Mouse (Mus musculus): Measurements from ENCODE around the gene Pbx2. TPM values are rescaled to one million over a fixed set of nuclear protein-coding genes. Genes with fewer than 3 reads are reported as not detected.
"Not testable (repeated sequence)": the region's sequence is repeated elsewhere in the genome, so short reads cannot be mapped to it uniquely, and the experiment has no call there.

The Pbx2 gene
- polyA plus RNA-seq (2011; ENCODE audit: insufficient read depth, insufficient read length, low read depth, missing spikeins), result 66.1 and 73.0 TPM in 2 replicates

- Histone ChIP-seq H3K27ac (ENCODE audit: insufficient read depth, low read length) (peak within 1 kb of the TSS; percentile 75), H3K36me3 (ENCODE audit: control insufficient read depth, insufficient read depth, low read length, poor library complexity, severe bottlenecking) (0 out of 2 replicates have a peak, but pooled peaks cover 6% of the 10 kb centered on the region), H3K9ac (ENCODE audit: low read depth, poor library complexity, severe bottlenecking) (peak within 1 kb of the TSS; percentile 98), H3K9me3 (replicated peaks; ENCODE audit: control insufficient read depth, insufficient read depth, low read length, poor library complexity, severe bottlenecking) (no peaks in the 10 kb centered on the region), H3K4me3 (ENCODE audit: low read depth, low read length) (peak within 1 kb of the TSS; percentile 73), H3K4me1 (ENCODE audit: control insufficient read depth, insufficient read depth, low read length) (peaks cover 11% of the 10 kb centered on the region), H3K27me3 (ENCODE audit: control insufficient read depth, insufficient read depth, low read length, poor library complexity, severe bottlenecking) (no peaks in the 10 kb centered on the region)
- TF ChIP-seq EP300 (IDR thresholded peaks at IDR 0.05; ENCODE audit: insufficient read depth, low read depth, low read length) (no peak), CTCF (IDR thresholded peaks at IDR 0.05; ENCODE audit: low read depth, low read length) (no peak), POLR2A (IDR thresholded peaks at IDR 0.05; ENCODE audit: insufficient read depth, low read length) (no peak)
These were observed at the start of gene Pbx2 for GRCm38 (mm10) chr17:34591029-34591993. Gene Pbx2 (plus strand): TSS chr17:34591266.

GRCm38 (mm10) chr17:34543567-34543966 lies 47.5 kb upstream of the Pbx2 start:
- not testable (repeated sequence) for H3K36me3 ChIP-seq (ENCODE audit: control insufficient read depth, insufficient read depth, low read length, poor library complexity, severe bottlenecking); H3K9ac ChIP-seq (ENCODE audit: low read depth, poor library complexity, severe bottlenecking); H3K9me3 ChIP-seq (replicated peaks; ENCODE audit: control insufficient read depth, insufficient read depth, low read length, poor library complexity, severe bottlenecking); H3K4me1 ChIP-seq (ENCODE audit: control insufficient read depth, insufficient read depth, low read length); H3K27ac ChIP-seq (ENCODE audit: insufficient read depth, low read length); H3K27me3 ChIP-seq (ENCODE audit: control insufficient read depth, insufficient read depth, low read length, poor library complexity, severe bottlenecking)
- H3K4me3 ChIP-seq (ENCODE audit: low read depth, low read length), result peak overlapping the region; percentile 33; the same call in 1 of the 2 replicates

- Histone ChIP-seq H3K9ac (ENCODE audit: low read depth, poor library complexity, severe bottlenecking) (no peak overlapping the region), H3K27ac (ENCODE audit: insufficient read depth, low read length) (no peak overlapping the region), H3K36me3 (ENCODE audit: control insufficient read depth, insufficient read depth, low read length, poor library complexity, severe bottlenecking) (no peaks in the 10 kb centered on the region), H3K4me1 (ENCODE audit: control insufficient read depth, insufficient read depth, low read length) (no peaks in the 10 kb centered on the region), H3K9me3 (replicated peaks; ENCODE audit: control insufficient read depth, insufficient read depth, low read length, poor library complexity, severe bottlenecking) (0 out of 2 replicates have a peak, but pooled peaks cover 2% of the 10 kb centered on the region), H3K27me3 (ENCODE audit: control insufficient read depth, insufficient read depth, low read length, poor library complexity, severe bottlenecking) (no peaks in the 10 kb centered on the region), H3K4me3 (ENCODE audit: low read depth, low read length) (no peak overlapping the region)
- TF ChIP-seq EP300 (IDR thresholded peaks at IDR 0.05; ENCODE audit: insufficient read depth, low read depth, low read length), result no peak
These were observed 44.3 kb upstream of the Pbx2 start for GRCm38 (mm10) chr17:34546797-34547196.

GRCm38 (mm10) chr17:34547601-34548000 lies 43.5 kb upstream of the Pbx2 start:
- Histone ChIP-seq H3K27ac (ENCODE audit: insufficient read depth, low read length) (no peak overlapping the region), H3K9me3 (replicated peaks; ENCODE audit: control insufficient read depth, insufficient read depth, low read length, poor library complexity, severe bottlenecking) (0 out of 2 replicates have a peak, but pooled peaks cover 2% of the 10 kb centered on the region), H3K27me3 (ENCODE audit: control insufficient read depth, insufficient read depth, low read length, poor library complexity, severe bottlenecking) (no peaks in the 10 kb centered on the region), H3K4me1 (ENCODE audit: control insufficient read depth, insufficient read depth, low read length) (no peaks in the 10 kb centered on the region), H3K36me3 (ENCODE audit: control insufficient read depth, insufficient read depth, low read length, poor library complexity, severe bottlenecking) (no peaks in the 10 kb centered on the region), H3K9ac (ENCODE audit: low read depth, poor library complexity, severe bottlenecking) (no peak overlapping the region), H3K4me3 (ENCODE audit: low read depth, low read length) (no peak overlapping the region)
- TF ChIP-seq POLR2A (IDR thresholded peaks at IDR 0.05; ENCODE audit: insufficient read depth, low read length) (no peak), EP300 (IDR thresholded peaks at IDR 0.05; ENCODE audit: insufficient read depth, low read depth, low read length) (no peak), CTCF (IDR thresholded peaks at IDR 0.05; ENCODE audit: low read depth, low read length) (no peak)

GRCm38 (mm10) chr17:34549156-34549555 lies 41.9 kb upstream of the Pbx2 start:
- Histone ChIP-seq H3K9me3 (replicated peaks; ENCODE audit: control insufficient read depth, insufficient read depth, low read length, poor library complexity, severe bottlenecking) (no peaks in the 10 kb centered on the region), H3K27me3 (ENCODE audit: control insufficient read depth, insufficient read depth, low read length, poor library complexity, severe bottlenecking) (no peaks in the 10 kb centered on the region), H3K9ac (ENCODE audit: low read depth, poor library complexity, severe bottlenecking) (no peak overlapping the region), H3K4me1 (ENCODE audit: control insufficient read depth, insufficient read depth, low read length) (no peaks in the 10 kb centered on the region), H3K4me3 (ENCODE audit: low read depth, low read length) (no peak overlapping the region), H3K36me3 (ENCODE audit: control insufficient read depth, insufficient read depth, low read length, poor library complexity, severe bottlenecking) (no peaks in the 10 kb centered on the region), H3K27ac (ENCODE audit: insufficient read depth, low read length) (no peak overlapping the region)
- TF ChIP-seq POLR2A (IDR thresholded peaks at IDR 0.05; ENCODE audit: insufficient read depth, low read length), result no peak
- TF ChIP-seq CTCF (IDR thresholded peaks at IDR 0.05; ENCODE audit: low read depth, low read length), result no peak
- TF ChIP-seq EP300 (IDR thresholded peaks at IDR 0.05; ENCODE audit: insufficient read depth, low read depth, low read length), result no peak

GRCm38 (mm10) chr17:34549843-34550242 lies 41.2 kb upstream of the Pbx2 start:
- Histone ChIP-seq H3K4me3 (ENCODE audit: low read depth, low read length) (no peak overlapping the region), H3K9me3 (replicated peaks; ENCODE audit: control insufficient read depth, insufficient read depth, low read length, poor library complexity, severe bottlenecking) (no peaks in the 10 kb centered on the region), H3K27me3 (ENCODE audit: control insufficient read depth, insufficient read depth, low read length, poor library complexity, severe bottlenecking) (no peaks in the 10 kb centered on the region), H3K27ac (ENCODE audit: insufficient read depth, low read length) (no peak overlapping the region), H3K9ac (ENCODE audit: low read depth, poor library complexity, severe bottlenecking) (no peak overlapping the region), H3K4me1 (ENCODE audit: control insufficient read depth, insufficient read depth, low read length) (no peaks in the 10 kb centered on the region), H3K36me3 (ENCODE audit: control insufficient read depth, insufficient read depth, low read length, poor library complexity, severe bottlenecking) (no peaks in the 10 kb centered on the region)
- TF ChIP-seq POLR2A (IDR thresholded peaks at IDR 0.05; ENCODE audit: insufficient read depth, low read length) (no peak), CTCF (IDR thresholded peaks at IDR 0.05; ENCODE audit: low read depth, low read length) (no peak), EP300 (IDR thresholded peaks at IDR 0.05; ENCODE audit: insufficient read depth, low read depth, low read length) (no peak)
